Mouse (Mus musculus): ENCODE measurements around the gene Elk3. TPM values are rescaled to one million over a fixed set of nuclear protein-coding genes. Genes with fewer than 3 reads are reported as not detected.

Elk3 gene
- polyA plus RNA-seq, 1 experiment from 2014 or later = 21.9 TPM

- peak overlapping the region; percentile 40 for H3K4me2 ChIP-seq (replicated peaks)
- WGBS = 32% methylated on average over 16 of the region's 16 CpGs
- peak; percentile 37; the same call in 1 of the 2 replicates for ATAC-seq
- peak overlapping the region; percentile 32; the same call in 1 of the 2 replicates for H3K27ac ChIP-seq
- H3K9me3 ChIP-seq = no peaks in the 10 kb centered on the region
- no peak overlapping the region for H3K9ac ChIP-seq
- H3K27me3 ChIP-seq (replicated peaks) = no peaks in the 10 kb centered on the region
- H3K4me3 ChIP-seq (replicated peaks) = no peak overlapping the region
- peaks cover 14% of the 10 kb centered on the region for H3K4me1 ChIP-seq (replicated peaks)
- H3K36me3 ChIP-seq = peaks cover 2% of the 10 kb centered on the region; the same call in 1 of the 2 replicates
These were observed 49.6 kb downstream of the Elk3 start for GRCm38 (mm10) chr10:93261132-93261980.

- H3K4me3 ChIP-seq (replicated peaks) = no peak overlapping the region
- no peak for ATAC-seq
- 80% methylated on average over 5 of the region's 5 CpGs for WGBS
- no peak overlapping the region for H3K27ac ChIP-seq
- H3K9ac ChIP-seq = no peak overlapping the region
- H3K9me3 ChIP-seq = no peaks in the 10 kb centered on the region
- H3K4me2 ChIP-seq (replicated peaks) = no peak overlapping the region
- no peaks in the 10 kb centered on the region for H3K27me3 ChIP-seq (replicated peaks)
- H3K36me3 ChIP-seq = no peaks in the 10 kb centered on the region; the same call in 1 of the 2 replicates
- H3K4me1 ChIP-seq (replicated peaks) = peaks cover 14% of the 10 kb centered on the region
These were observed 51.1 kb downstream of the Elk3 start for GRCm38 (mm10) chr10:93259826-93260225.

- H3K4me1 ChIP-seq (replicated peaks) = peaks cover 7% of the 10 kb centered on the region; the same call in 1 of the 2 replicates
- H3K9me3 ChIP-seq = no peaks in the 10 kb centered on the region
- H3K9ac ChIP-seq = no peak overlapping the region
- peaks cover 7% of the 10 kb centered on the region; the same call in 1 of the 2 replicates for H3K36me3 ChIP-seq
- H3K4me3 ChIP-seq (replicated peaks) = no peak overlapping the region
- H3K27ac ChIP-seq = no peak overlapping the region
- no peak for ATAC-seq
- no peak overlapping the region for H3K4me2 ChIP-seq (replicated peaks)
- H3K27me3 ChIP-seq (replicated peaks) = no peaks in the 10 kb centered on the region
- WGBS = 60% methylated on average over 13 of the region's 13 CpGs
These were observed 55.6 kb downstream of the Elk3 start for GRCm38 (mm10) chr10:93255294-93255693.

GRCm38 (mm10) chr10:93253156-93253555 is 57.8 kb downstream of the Elk3 start:
- Histone ChIP-seq H3K36me3 (peaks cover 7% of the 10 kb centered on the region; the same call in 1 of the 2 replicates), H3K9ac (no peak overlapping the region), H3K27me3 (replicated peaks) (no peaks in the 10 kb centered on the region), H3K9me3 (no peaks in the 10 kb centered on the region), H3K4me1 (replicated peaks) (peaks cover 8% of the 10 kb centered on the region; the same call in 1 of the 2 replicates), H3K4me2 (replicated peaks) (no peak overlapping the region), H3K4me3 (replicated peaks) (no peak overlapping the region), H3K27ac (no peak overlapping the region)
- ATAC-seq = no peak
- 76% methylated on average over 6 of the region's 6 CpGs for WGBS

GRCm38 (mm10) chr10:93252661-93253060 is 58.3 kb downstream of the Elk3 start:
- Histone ChIP-seq H3K27me3 (replicated peaks) (no peaks in the 10 kb centered on the region), H3K4me2 (replicated peaks) (no peak overlapping the region), H3K27ac (no peak overlapping the region), H3K9ac (no peak overlapping the region), H3K9me3 (no peaks in the 10 kb centered on the region), H3K4me1 (replicated peaks) (peaks cover 11% of the 10 kb centered on the region), H3K4me3 (replicated peaks) (no peak overlapping the region), H3K36me3 (peaks cover 7% of the 10 kb centered on the region; the same call in 1 of the 2 replicates)
- ATAC-seq = no peak
- 97% methylated on average over 2 of the region's 2 CpGs for WGBS

- Histone ChIP-seq H3K4me3 (replicated peaks) (no peak overlapping the region), H3K27ac (0 out of 2 replicates have a peak overlapping the region, but pooled peaks have one; percentile 19), H3K4me2 (replicated peaks) (no peak overlapping the region), H3K27me3 (replicated peaks) (no peaks in the 10 kb centered on the region), H3K4me1 (replicated peaks) (peaks cover 15% of the 10 kb centered on the region), H3K9me3 (no peaks in the 10 kb centered on the region), H3K36me3 (peaks cover 7% of the 10 kb centered on the region; the same call in 1 of the 2 replicates), H3K9ac (no peak overlapping the region)
- ATAC-seq = 0 out of 2 replicates have a peak, but pooled peaks have one; percentile 5
- WGBS = 78% methylated on average over 8 of the region's 8 CpGs
These were observed 59.5 kb downstream of the Elk3 start for GRCm38 (mm10) chr10:93251426-93251825.

- Histone ChIP-seq H3K9me3 (no peaks in the 10 kb centered on the region), H3K9ac (no peak overlapping the region), H3K36me3 (peaks cover 7% of the 10 kb centered on the region; the same call in 1 of the 2 replicates), H3K27me3 (replicated peaks) (no peaks in the 10 kb centered on the region), H3K4me2 (replicated peaks) (no peak overlapping the region), H3K27ac (0 out of 2 replicates have a peak overlapping the region, but pooled peaks have one; percentile 19), H3K4me3 (replicated peaks) (no peak overlapping the region), H3K4me1 (replicated peaks) (peaks cover 15% of the 10 kb centered on the region)
- WGBS = 46% methylated on average over 24 of the region's 24 CpGs
- peak; percentile 45 for ATAC-seq
These were observed 60.3 kb downstream of the Elk3 start for GRCm38 (mm10) chr10:93250436-93251317.

GRCm38 (mm10) chr10:93249901-93250300 is 61.0 kb downstream of the Elk3 start:
- H3K9ac ChIP-seq = no peak overlapping the region
- no peak overlapping the region for H3K4me3 ChIP-seq (replicated peaks)
- H3K36me3 ChIP-seq = peaks cover 7% of the 10 kb centered on the region; the same call in 1 of the 2 replicates
- H3K4me1 ChIP-seq (replicated peaks) = peaks cover 15% of the 10 kb centered on the region
- WGBS = 76% methylated on average over 7 of the region's 7 CpGs
- no peaks in the 10 kb centered on the region for H3K9me3 ChIP-seq
- no peak overlapping the region for H3K27ac ChIP-seq
- H3K27me3 ChIP-seq (replicated peaks) = no peaks in the 10 kb centered on the region
- H3K4me2 ChIP-seq (replicated peaks) = no peak overlapping the region
- ATAC-seq = no peak

GRCm38 (mm10) chr10:93248416-93248815 is 62.5 kb downstream of the Elk3 start:
- peaks cover 6% of the 10 kb centered on the region; the same call in 1 of the 2 replicates for H3K36me3 ChIP-seq
- H3K4me1 ChIP-seq (replicated peaks) = peaks cover 15% of the 10 kb centered on the region
- no peak overlapping the region for H3K9ac ChIP-seq
- no peak overlapping the region for H3K27ac ChIP-seq
- ATAC-seq = no peak
- H3K9me3 ChIP-seq = no peaks in the 10 kb centered on the region
- no peak overlapping the region for H3K4me3 ChIP-seq (replicated peaks)
- no peak overlapping the region for H3K4me2 ChIP-seq (replicated peaks)
- 76% methylated on average over 8 of the region's 8 CpGs for WGBS
- H3K27me3 ChIP-seq (replicated peaks) = no peaks in the 10 kb centered on the region

- Histone ChIP-seq H3K27ac (no peak overlapping the region), H3K4me1 (replicated peaks) (peaks cover 15% of the 10 kb centered on the region), H3K9ac (no peak overlapping the region), H3K4me2 (replicated peaks) (no peak overlapping the region), H3K4me3 (replicated peaks) (no peak overlapping the region), H3K27me3 (replicated peaks) (no peaks in the 10 kb centered on the region), H3K36me3 (0 out of 2 replicates have a peak, but pooled peaks cover 1% of the 10 kb centered on the region), H3K9me3 (no peaks in the 10 kb centered on the region)
- ATAC-seq = peak; percentile 40; the same call in 1 of the 2 replicates
- WGBS = 28% methylated on average over 6 of the region's 6 CpGs
These were observed 63.0 kb downstream of the Elk3 start for GRCm38 (mm10) chr10:93247902-93248301.

GRCm38 (mm10) chr10:93247422-93247821 is 63.5 kb downstream of the Elk3 start:
- Histone ChIP-seq H3K9ac (no peak overlapping the region), H3K4me1 (replicated peaks) (peaks cover 15% of the 10 kb centered on the region), H3K27me3 (replicated peaks) (no peaks in the 10 kb centered on the region), H3K4me3 (replicated peaks) (no peak overlapping the region), H3K27ac (peak overlapping the region; percentile 4; the same call in 1 of the 2 replicates), H3K36me3 (no peaks in the 10 kb centered on the region), H3K9me3 (no peaks in the 10 kb centered on the region), H3K4me2 (replicated peaks) (no peak overlapping the region)
- ATAC-seq = no peak
- 79% methylated on average over 12 of the region's 12 CpGs for WGBS

Measured in intestine, embryonic 15.5 days (tissue).